Mouse (Mus musculus): ENCODE results near the gene Blcap. TPM values are rescaled to one million over a fixed set of nuclear protein-coding genes. Genes with fewer than 3 reads are reported as not detected.

Blcap gene
- polyA plus RNA-seq, 1 experiment from 2014 or later = 51.6 TPM

GRCm38 (mm10) chr2:157558520-157558919 lies 12.6 kb downstream of the Blcap start:
- Histone ChIP-seq H3K27me3 (no peaks in the 10 kb centered on the region), H3K9me3 (replicated peaks) (peaks cover 27% of the 10 kb centered on the region), H3K4me2 (no peak overlapping the region), H3K4me3 (replicated peaks) (no peak overlapping the region), H3K9ac (no peak overlapping the region), H3K27ac (no peak overlapping the region), H3K36me3 (peaks cover 66% of the 10 kb centered on the region), H3K4me1 (peaks cover 49% of the 10 kb centered on the region)
- no peak for ATAC-seq (replicated peaks; ENCODE audit: low FRiP score)
- WGBS = 64% methylated on average over 6 of the region's 6 CpGs

DNA sequence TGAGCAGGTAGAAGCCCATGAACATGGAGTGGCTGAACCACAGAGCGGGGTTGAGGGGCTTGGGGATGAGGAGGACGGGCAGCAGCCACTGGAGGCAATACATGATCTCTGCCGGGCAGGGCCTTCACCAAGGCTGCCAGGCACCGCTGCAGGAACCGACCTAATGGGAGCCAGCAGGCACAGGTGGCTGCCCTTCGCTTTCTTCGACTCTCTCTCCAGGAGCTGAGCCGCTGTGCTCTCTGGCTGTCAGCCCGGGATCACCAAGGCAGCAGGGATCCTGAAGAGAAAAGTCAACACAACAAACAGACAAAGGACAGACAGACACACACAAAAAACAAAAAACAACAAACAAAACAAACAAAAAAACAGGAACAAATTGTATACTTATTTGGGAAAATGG lies 13.0 kb downstream of the Blcap start:
- H3K9ac ChIP-seq = no peak overlapping the region
- ATAC-seq (replicated peaks; ENCODE audit: low FRiP score) = no peak
- peaks cover 66% of the 10 kb centered on the region for H3K36me3 ChIP-seq
- H3K27ac ChIP-seq = no peak overlapping the region
- H3K4me3 ChIP-seq (replicated peaks) = no peak overlapping the region
- H3K4me2 ChIP-seq = no peak overlapping the region
- 82% methylated on average over 9 of the region's 9 CpGs for WGBS
- H3K4me1 ChIP-seq = peaks cover 52% of the 10 kb centered on the region
- H3K9me3 ChIP-seq (replicated peaks) = peaks cover 27% of the 10 kb centered on the region
- no peaks in the 10 kb centered on the region for H3K27me3 ChIP-seq

GRCm38 (mm10) chr2:157556074-157556698 lies 14.9 kb downstream of the Blcap start:
- Histone ChIP-seq H3K27ac (peak overlapping the region; percentile 19), H3K4me2 (no peak overlapping the region), H3K27me3 (no peaks in the 10 kb centered on the region), H3K4me1 (peaks cover 46% of the 10 kb centered on the region), H3K9ac (no peak overlapping the region), H3K36me3 (peaks cover 47% of the 10 kb centered on the region), H3K9me3 (replicated peaks) (peaks cover 21% of the 10 kb centered on the region), H3K4me3 (replicated peaks) (no peak overlapping the region)
- no peak for ATAC-seq (replicated peaks; ENCODE audit: low FRiP score)
- WGBS = 55% methylated on average over 5 of the region's 5 CpGs

DNA sequence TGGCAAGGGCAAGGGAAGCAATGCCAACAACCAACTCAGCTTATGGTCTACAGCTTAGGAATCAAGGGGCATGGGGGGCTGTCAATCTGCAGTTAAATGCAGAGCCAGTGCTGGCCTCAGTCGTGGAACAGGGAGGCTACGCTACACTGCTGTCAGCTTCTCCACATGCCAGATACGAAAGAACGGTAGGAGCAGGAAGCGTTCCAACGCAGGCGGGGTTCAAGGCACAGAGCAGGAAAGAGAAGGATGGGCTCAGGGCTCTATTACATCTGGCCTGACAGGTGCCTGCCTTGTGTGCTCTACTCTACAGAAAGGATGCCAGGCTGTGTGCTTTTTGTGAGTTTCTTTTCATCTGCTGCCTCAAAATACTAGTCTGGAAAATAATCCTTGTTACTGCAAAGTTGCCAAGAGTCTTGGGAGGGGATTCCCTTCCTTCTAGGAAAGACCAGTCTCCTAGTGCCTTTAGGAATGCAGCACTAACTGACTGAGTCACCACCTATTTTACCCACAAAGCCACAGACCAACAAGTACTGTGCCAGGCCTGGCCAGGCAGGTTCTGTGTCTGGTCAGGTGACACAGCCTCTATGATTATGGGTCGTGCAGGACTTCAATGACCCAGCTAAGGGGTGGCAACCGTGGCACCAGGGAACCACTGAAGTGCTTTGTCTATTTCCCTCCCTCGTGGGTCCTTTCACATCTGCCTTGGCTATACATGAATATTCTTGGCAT lies 18.8 kb downstream of the Blcap start:
- peaks cover 36% of the 10 kb centered on the region for H3K4me1 ChIP-seq
- no peak overlapping the region for H3K9ac ChIP-seq
- 75% methylated on average over 10 of the region's 10 CpGs for WGBS
- peak; percentile 40; the same call in 1 of the 2 replicates for ATAC-seq (replicated peaks; ENCODE audit: low FRiP score)
- no peaks in the 10 kb centered on the region for H3K9me3 ChIP-seq (replicated peaks)
- no peak overlapping the region for H3K27ac ChIP-seq
- H3K27me3 ChIP-seq = no peaks in the 10 kb centered on the region
- H3K36me3 ChIP-seq = peaks cover 26% of the 10 kb centered on the region
- no peak overlapping the region for H3K4me2 ChIP-seq
- H3K4me3 ChIP-seq (replicated peaks) = no peak overlapping the region

DNA sequence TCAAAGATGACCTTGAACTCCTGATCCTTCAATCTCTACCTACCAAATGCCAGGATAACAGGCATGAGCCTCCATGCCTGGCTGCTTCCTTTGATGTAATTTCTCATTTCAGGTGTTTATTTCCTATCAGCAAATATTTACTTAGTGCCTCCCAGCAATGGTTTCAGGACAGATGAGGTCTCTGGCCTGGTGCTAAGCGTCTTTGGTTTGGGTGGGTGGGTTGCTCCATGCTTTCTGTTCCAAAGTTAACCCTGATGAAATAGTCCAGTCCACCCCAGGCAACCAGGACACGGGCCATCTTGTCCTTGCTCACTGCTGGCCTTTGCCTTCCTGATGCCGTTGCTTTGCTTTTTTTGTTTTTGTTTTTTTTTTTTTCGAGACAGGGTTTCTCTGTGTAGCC lies 20.8 kb downstream of the Blcap start:
- no peak for ATAC-seq (replicated peaks; ENCODE audit: low FRiP score)
- peaks cover 23% of the 10 kb centered on the region for H3K4me1 ChIP-seq
- no peaks in the 10 kb centered on the region for H3K9me3 ChIP-seq (replicated peaks)
- H3K27me3 ChIP-seq = no peaks in the 10 kb centered on the region
- no peak overlapping the region for H3K27ac ChIP-seq
- no peak overlapping the region for H3K4me3 ChIP-seq (replicated peaks)
- H3K4me2 ChIP-seq = no peak overlapping the region
- peaks cover 13% of the 10 kb centered on the region for H3K36me3 ChIP-seq
- WGBS = 79% methylated on average over 4 of the region's 4 CpGs
- no peak overlapping the region for H3K9ac ChIP-seq

DNA sequence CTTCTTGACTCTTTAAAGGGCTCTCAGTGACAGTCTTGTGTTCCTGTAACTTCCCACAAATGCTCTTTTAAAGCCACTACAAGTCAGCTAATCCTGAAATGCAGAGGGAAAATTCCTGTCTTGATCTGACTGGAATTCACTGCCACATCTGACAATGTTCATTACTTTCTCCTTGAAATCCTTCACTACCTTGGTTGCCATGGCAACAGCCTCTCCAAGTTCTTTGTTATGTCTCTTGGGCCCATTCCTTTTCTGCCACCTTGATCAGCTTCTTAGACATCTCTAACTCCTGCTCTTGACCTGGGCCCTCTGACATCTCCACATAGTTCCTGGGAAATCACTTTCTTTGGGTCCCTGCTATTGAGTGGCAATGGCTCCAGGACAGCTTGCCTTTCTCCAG lies 24.4 kb downstream of the Blcap start:
- H3K4me3 ChIP-seq (replicated peaks) = no peak overlapping the region
- no peaks in the 10 kb centered on the region for H3K9me3 ChIP-seq (replicated peaks)
- peaks cover 33% of the 10 kb centered on the region for H3K36me3 ChIP-seq
- H3K4me1 ChIP-seq = no peaks in the 10 kb centered on the region
- no peak overlapping the region for H3K9ac ChIP-seq
- ATAC-seq (replicated peaks; ENCODE audit: low FRiP score) = no peak
- H3K27ac ChIP-seq = no peak overlapping the region
- H3K4me2 ChIP-seq = no peak overlapping the region
- H3K27me3 ChIP-seq = no peaks in the 10 kb centered on the region

DNA sequence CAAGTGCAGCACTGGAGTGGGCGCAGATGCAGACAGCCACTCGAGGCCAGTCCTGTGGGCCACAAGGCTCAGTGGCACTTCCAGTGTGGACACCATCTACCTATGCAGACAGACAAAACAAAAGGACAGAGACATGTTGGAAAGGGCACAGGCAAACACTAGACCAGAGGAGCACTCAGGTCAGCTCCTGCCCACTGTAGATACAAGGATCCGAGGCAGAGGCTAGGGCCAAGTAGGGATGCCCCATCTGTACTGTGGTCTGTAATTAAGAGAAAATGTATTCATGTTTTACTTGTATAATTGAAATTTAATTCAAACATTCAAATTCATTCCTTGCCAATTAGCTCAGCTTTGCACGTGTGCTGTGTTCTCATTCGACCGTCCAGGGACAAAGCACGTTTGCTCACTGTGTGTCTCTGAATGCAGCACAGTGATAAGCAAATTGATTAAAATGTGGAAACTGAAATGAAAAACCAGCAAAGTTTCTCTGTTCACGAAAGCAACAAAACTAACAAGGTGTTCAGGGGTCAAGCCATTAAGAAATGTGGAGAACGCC lies 26.7 kb downstream of the Blcap start:
- no peak for ATAC-seq (replicated peaks; ENCODE audit: low FRiP score)
- H3K9ac ChIP-seq = no peak overlapping the region
- H3K4me1 ChIP-seq = no peaks in the 10 kb centered on the region
- no peak overlapping the region for H3K27ac ChIP-seq
- no peak overlapping the region for H3K4me2 ChIP-seq
- H3K36me3 ChIP-seq = peaks cover 34% of the 10 kb centered on the region
- no peaks in the 10 kb centered on the region for H3K27me3 ChIP-seq
- H3K9me3 ChIP-seq (replicated peaks) = no peaks in the 10 kb centered on the region
- H3K4me3 ChIP-seq (replicated peaks) = no peak overlapping the region
- 82% methylated on average over 9 of the region's 9 CpGs for WGBS

DNA sequence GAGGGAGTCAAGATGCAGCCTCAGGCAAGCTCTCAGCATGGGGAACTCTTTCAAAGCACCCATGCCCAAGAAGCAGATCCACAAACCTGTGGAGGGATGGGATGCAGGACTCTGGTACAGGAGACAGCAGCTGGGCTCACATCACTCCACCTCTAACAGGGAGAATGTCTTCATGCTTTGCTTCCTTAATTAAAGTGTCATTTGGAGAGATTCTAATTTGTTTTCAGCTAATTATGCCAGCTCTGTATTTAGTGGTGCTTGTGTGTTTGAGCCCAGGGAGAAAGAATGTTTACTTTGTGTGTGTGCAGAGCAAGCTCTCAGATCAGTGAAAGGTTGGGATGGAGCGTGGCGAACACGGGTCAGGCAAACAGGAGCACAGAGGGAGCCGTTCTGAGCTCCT lies 28.7 kb downstream of the Blcap start:
- WGBS = 80% methylated on average over 4 of the region's 4 CpGs
- Histone ChIP-seq H3K9me3 (replicated peaks) (no peaks in the 10 kb centered on the region), H3K27ac (no peak overlapping the region), H3K36me3 (peaks cover 23% of the 10 kb centered on the region), H3K9ac (no peak overlapping the region), H3K27me3 (0 out of 2 replicates have a peak, but pooled peaks cover 2% of the 10 kb centered on the region), H3K4me2 (no peak overlapping the region), H3K4me1 (no peaks in the 10 kb centered on the region), H3K4me3 (replicated peaks) (no peak overlapping the region)
- ATAC-seq (replicated peaks; ENCODE audit: low FRiP score) = no peak

- 89% methylated on average over 8 of the region's 8 CpGs for WGBS
- peaks cover 23% of the 10 kb centered on the region for H3K36me3 ChIP-seq
Observed at GRCm38 (mm10) chr2:157541631-157542030, 29.4 kb downstream of the Blcap start.

GRCm38 (mm10) chr2:157540953-157541569 lies 30.0 kb downstream of the Blcap start:
- Histone ChIP-seq H3K36me3 (peaks cover 23% of the 10 kb centered on the region), H3K4me3 (replicated peaks) (no peak overlapping the region), H3K9me3 (replicated peaks) (no peaks in the 10 kb centered on the region), H3K4me2 (no peak overlapping the region), H3K9ac (no peak overlapping the region), H3K27ac (no peak overlapping the region), H3K4me1 (0 out of 2 replicates have a peak, but pooled peaks cover 2% of the 10 kb centered on the region), H3K27me3 (0 out of 2 replicates have a peak, but pooled peaks cover 3% of the 10 kb centered on the region)
- WGBS = 66% methylated on average over 9 of the region's 9 CpGs
- ATAC-seq (replicated peaks; ENCODE audit: low FRiP score) = no peak

More at GRCm38 (mm10) chr2:157541631-157542030, 29.4 kb downstream of the Blcap start:
- 0 out of 2 replicates have a peak, but pooled peaks cover 1% of the 10 kb centered on the region for H3K4me1 ChIP-seq
- no peak overlapping the region for H3K4me2 ChIP-seq
- 0 out of 2 replicates have a peak, but pooled peaks cover 3% of the 10 kb centered on the region for H3K27me3 ChIP-seq
- no peak overlapping the region for H3K9ac ChIP-seq
- H3K27ac ChIP-seq = no peak overlapping the region
- no peaks in the 10 kb centered on the region for H3K9me3 ChIP-seq (replicated peaks)
- ATAC-seq (replicated peaks; ENCODE audit: low FRiP score) = no peak
- H3K4me3 ChIP-seq (replicated peaks) = no peak overlapping the region

- Histone ChIP-seq H3K9me3 (replicated peaks) (no peaks in the 10 kb centered on the region), H3K27me3 (0 out of 2 replicates have a peak, but pooled peaks cover 3% of the 10 kb centered on the region), H3K36me3 (peaks cover 23% of the 10 kb centered on the region), H3K4me1 (0 out of 2 replicates have a peak, but pooled peaks cover 2% of the 10 kb centered on the region), H3K9ac (no peak overlapping the region), H3K27ac (no peak overlapping the region), H3K4me3 (replicated peaks) (no peak overlapping the region), H3K4me2 (no peak overlapping the region)
- ATAC-seq (replicated peaks; ENCODE audit: low FRiP score) = no peak
- 85% methylated on average over 24 of the region's 24 CpGs for WGBS
Observed at GRCm38 (mm10) chr2:157540073-157540952, 30.8 kb downstream of the Blcap start.
